Mouse (Mus musculus): Measurements from ENCODE around the gene Rai1.
A peak's percentile ranks its signal among the peaks of the same experiment; 100 is the strongest.

Rai1 gene

DNA sequence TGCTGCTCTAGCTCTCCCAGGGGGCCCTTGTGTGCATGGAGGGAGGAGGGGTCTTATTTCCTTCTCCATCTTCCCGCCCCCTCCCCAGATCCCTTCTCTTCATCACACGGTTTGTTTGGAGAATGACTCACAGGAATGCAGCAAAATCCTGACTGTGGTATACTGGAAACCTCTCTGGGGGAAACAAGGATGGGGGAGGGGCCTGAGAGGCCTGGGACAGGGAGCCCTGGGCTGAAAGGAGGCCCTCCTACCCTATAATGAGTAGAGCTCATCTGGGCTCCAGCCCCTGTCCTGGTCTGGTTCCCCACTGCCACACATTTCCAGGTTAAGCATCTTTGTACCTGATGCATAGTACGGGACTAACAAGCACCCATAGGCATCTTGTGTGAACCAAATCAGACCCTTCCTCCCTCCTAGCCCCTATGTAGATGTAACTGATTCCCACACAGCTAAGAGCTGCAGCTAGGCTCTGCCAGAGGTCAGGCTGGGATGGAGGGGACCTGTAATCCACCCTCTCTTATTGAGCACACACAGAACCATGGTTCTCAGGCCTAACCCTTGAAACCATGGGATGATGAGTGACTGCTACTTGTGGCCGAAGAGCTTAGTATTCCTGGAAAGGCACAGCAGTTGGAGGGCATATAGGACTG, 23.2 kb downstream of the Rai1 start:
- DNase-seq (ENCODE audit: low read depth, low spot score), result no peak

GRCm38 (mm10) chr11:60130516-60130915, 25.7 kb downstream of the Rai1 start:
- no peak for DNase-seq (ENCODE audit: low read depth, low spot score)

DNA sequence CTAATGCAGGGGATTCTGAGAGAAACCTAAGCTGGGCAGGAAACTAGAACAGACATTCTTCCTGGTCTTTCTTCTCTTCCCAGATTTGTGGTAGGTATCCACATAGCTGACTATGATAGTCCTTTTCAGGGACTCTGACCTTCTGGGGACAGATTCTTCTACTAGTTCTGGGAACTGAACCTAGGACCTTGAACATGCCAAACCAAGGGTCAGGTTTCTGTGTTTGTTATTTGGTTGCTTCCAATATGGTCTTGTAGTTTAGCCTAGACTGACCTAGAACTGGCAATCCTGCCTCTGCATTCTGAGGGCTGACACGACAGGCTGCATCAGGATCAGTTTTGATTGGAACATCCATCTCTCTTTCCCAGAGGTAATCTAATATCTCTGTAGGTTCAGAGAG, 27.2 kb downstream of the Rai1 start:
- DNase-seq (ENCODE audit: low read depth, low spot score), result no peak

GRCm38 (mm10) chr11:60136491-60136890, 31.7 kb downstream of the Rai1 start:
- DNase-seq (ENCODE audit: low read depth, low spot score), result no peak

- no peak for DNase-seq (ENCODE audit: low read depth, low spot score)
These were observed 32.4 kb downstream of the Rai1 start for GRCm38 (mm10) chr11:60137170-60137569.

GRCm38 (mm10) chr11:60139141-60139733, 34.4 kb downstream of the Rai1 start:
- no peak for DNase-seq (ENCODE audit: low read depth, low spot score)

DNA sequence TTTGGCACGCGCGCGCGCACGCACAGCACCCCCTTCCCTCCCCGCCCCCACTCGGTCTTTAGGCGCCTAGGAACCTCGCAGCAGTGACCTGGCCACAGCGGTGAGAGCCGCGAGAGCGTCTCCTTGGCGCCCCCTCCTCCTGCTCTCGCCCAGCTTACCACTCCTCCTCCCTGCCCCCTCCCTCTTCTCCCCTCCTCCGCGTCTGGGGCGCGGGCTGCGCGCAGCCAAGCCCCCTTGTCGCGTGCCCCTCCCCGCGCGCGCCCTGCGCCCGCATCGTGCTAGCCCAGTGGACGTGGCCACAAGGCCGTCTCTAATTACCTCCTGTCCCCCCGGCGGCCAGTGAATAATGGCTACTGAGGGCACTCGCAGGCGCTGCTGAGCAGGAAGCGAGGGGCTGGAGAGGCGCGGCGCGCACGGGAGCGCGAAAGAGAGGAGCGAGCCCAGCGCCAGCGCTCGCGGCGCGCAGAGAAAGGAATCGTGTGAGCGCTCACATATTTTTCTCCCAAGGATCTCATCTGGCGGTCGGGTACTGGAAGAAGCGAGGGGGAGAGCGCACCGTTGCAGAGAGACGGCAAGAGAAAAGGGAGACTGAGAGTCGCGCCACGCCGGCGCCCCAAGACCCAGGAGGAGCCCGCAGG, 35.0 kb downstream of the Rai1 start:
- DNase-seq (ENCODE audit: low read depth, low spot score), result peak; percentile 74

GRCm38 (mm10) chr11:60140586-60141284, 35.9 kb downstream of the Rai1 start:
- DNase-seq (ENCODE audit: low read depth, low spot score), result no peak

GRCm38 (mm10) chr11:60141285-60141608, 36.4 kb downstream of the Rai1 start:
- no peak for DNase-seq (ENCODE audit: low read depth, low spot score)

DNA sequence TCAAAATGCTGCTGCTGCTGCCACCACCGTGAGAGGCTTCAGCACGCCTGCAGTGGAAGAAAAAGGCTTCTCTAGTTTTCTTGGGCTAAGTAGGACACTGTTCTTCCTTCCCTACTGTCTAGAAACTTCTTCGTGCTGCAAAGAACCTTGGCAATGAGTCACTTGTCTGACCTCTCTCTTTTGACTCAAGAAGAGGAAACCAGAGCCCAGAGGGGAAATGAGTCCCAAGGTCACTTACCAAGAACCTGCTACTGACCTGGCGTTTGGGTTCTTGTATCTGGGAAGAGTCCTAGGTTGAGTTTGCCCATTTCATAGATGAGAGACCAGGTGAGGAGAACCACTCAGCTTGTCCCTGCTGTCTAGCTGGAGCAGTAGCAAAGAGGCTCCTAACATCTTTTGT, 38.3 kb downstream of the Rai1 start:
- DNase-seq (ENCODE audit: low read depth, low spot score), result no peak

- no peak for DNase-seq (ENCODE audit: low read depth, low spot score)
These were observed 41.4 kb downstream of the Rai1 start for GRCm38 (mm10) chr11:60146170-60146569.

GRCm38 (mm10) chr11:60148591-60148990, 43.8 kb downstream of the Rai1 start:
- no peak for DNase-seq (ENCODE audit: low read depth, low spot score)

DNA sequence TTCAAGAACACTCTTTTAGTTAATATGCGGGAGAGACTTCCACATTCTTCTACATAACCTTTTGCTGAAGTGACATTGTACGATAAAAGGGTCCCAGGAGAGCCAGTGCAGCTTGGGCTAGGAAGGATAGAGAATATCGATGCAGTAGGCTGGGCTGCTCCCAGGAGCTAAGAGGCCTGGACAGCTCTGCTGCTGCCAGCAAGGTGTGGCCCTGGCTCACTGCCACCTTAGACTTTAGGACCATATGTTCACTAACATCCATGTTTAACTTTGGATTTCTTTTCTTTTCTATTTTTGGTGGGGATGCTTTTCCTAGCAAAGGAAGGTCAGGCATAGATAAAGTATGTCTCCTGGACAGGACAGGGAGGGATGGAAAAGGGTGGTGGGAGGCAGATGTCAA, 44.3 kb downstream of the Rai1 start:
- DNase-seq (ENCODE audit: low read depth, low spot score), result no peak

GRCm38 (mm10) chr11:60150677-60151076, 45.9 kb downstream of the Rai1 start:
- no peak for DNase-seq (ENCODE audit: low read depth, low spot score)

- DNase-seq (ENCODE audit: low read depth, low spot score), result no peak
These were observed 47.5 kb downstream of the Rai1 start for GRCm38 (mm10) chr11:60152339-60152738.

DNA sequence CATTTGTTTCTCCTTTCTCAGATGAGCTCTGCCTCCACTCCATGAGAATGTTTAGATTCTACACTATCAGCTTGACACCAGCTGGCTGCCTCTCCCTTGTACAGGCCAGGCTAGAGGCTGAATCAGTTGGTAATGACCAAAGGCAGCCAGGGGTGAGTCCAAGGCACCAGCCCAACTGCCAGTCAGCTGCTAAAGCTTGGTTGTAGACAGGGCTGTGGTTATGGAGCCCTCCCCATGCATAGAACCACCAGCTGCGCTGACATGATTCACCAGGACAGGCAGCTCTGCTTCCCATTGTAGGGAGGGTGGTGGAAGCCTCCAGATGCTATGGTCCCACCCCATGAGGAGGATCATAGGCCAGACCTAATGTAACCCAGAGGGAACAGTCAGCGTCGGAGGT, 49.1 kb downstream of the Rai1 start:
- no peak for DNase-seq (ENCODE audit: low read depth, low spot score)

GRCm38 (mm10) chr11:60155690-60156089, 50.9 kb downstream of the Rai1 start:
- DNase-seq (ENCODE audit: low read depth, low spot score), result no peak

DNA sequence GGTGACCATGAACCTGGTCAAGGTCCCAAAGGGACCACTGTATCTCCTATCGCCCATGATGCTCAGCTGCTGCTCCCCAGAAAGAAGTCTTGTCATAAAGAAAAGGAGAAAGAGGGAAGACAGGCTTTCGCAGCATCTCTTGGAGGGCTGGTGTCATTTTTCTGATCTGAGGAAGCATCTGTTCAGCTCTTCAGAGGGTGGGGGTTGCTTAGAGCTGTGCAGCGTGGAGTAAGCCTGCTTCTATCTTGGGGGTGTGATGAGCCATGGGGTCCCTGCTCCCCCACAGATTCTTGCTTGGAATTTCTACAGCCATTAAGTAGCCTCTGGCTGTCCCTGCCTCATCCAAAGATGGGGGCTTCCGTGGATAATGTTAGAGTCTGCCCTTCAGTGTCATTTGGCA, 53.5 kb downstream of the Rai1 start:
- no peak for DNase-seq (ENCODE audit: low read depth, low spot score)

DNA sequence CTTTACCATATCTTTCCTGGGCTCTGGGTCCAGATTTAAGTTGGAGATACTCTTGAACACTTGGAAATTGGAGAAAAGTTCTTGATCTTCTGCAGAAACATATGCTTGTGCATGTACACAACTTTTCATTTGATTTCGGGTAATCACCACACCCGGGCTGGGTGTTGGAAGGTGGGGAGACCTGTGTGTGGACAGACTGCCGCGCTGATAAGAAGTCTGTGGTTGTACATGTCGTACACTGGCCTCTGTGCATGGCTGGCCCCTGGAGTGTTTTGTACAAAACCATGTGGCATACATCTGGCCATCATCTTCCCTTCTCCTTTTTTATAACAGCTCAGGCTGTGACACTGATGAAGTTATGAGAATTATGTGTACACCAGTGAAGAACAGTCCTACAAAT, 55.1 kb downstream of the Rai1 start:
- DNase-seq (ENCODE audit: low read depth, low spot score), result no peak

GRCm38 (mm10) chr11:60160454-60161114, 55.8 kb downstream of the Rai1 start:
- DNase-seq (ENCODE audit: low read depth, low spot score), result no peak

DNA sequence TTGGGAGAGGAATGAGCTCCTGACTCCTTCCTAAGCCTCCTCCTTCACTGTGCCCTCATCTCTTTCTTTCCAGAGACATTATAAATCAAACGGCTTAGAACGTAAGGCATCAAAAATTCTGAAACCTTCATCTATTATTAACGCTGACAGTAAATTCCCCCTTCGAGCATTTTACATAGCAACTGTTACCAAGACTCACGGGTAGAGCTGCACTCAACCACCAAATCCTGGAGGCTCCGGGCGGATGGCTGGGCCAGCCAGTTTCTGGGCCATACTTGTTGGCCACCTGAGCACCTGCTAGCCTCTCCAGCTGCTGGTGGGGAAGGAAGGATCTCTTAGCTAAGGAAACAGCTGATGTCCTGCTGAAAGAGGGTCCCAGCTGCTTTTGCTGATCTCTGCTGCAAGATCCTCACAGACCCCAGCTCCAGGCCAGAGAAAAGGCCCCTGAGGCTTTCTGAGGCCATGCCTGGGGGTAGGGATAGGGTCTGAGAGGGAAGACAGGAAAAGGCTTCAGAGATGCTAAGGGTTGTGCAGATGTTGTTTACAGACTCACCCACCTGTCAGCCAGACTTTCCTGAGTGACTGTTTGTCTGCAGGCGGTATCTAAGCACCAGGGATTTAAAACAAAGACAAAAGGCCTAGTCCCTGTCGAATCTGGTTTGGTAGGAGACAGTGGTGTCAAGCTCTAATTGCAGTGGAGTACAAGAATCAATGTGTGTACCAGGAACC, 56.5 kb downstream of the Rai1 start:
- DNase-seq (ENCODE audit: low read depth, low spot score), result no peak

DNA sequence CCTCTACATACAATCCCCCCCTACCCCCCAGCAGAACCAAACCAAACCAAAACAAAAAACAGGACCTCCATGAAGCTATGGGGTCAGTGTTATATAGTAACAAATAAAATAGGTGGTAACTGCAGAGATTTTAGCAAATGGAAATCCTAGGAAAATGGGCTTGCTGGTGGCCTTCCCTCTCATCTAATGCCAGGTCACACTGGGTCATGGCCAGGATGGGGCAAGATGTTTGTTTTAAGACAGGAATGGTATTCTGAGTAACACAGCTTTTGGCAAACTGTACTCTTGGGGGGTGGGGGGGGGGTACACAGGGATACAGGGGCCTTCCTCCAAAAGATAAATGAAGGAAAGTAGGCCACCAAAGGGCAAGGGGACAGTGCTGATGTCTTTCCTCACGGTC, 57.7 kb downstream of the Rai1 start:
- no peak for DNase-seq (ENCODE audit: low read depth, low spot score)
